Mouse (Mus musculus) v-Abl transformed pro-B cells (cell line): ENCODE data around the gene Foxo6.

ENCODE experiments used
- in situ Hi-C, 2 experiments: fragments of 400-800 bp; cut with MboI; formaldehyde crosslinking; loops; one replicate each; pipeline ENCODE4 v1.15.1; 2025; ENCODE audit not compliant: unreplicated experiment in 2 of 2

Foxo6 gene

DNA sequence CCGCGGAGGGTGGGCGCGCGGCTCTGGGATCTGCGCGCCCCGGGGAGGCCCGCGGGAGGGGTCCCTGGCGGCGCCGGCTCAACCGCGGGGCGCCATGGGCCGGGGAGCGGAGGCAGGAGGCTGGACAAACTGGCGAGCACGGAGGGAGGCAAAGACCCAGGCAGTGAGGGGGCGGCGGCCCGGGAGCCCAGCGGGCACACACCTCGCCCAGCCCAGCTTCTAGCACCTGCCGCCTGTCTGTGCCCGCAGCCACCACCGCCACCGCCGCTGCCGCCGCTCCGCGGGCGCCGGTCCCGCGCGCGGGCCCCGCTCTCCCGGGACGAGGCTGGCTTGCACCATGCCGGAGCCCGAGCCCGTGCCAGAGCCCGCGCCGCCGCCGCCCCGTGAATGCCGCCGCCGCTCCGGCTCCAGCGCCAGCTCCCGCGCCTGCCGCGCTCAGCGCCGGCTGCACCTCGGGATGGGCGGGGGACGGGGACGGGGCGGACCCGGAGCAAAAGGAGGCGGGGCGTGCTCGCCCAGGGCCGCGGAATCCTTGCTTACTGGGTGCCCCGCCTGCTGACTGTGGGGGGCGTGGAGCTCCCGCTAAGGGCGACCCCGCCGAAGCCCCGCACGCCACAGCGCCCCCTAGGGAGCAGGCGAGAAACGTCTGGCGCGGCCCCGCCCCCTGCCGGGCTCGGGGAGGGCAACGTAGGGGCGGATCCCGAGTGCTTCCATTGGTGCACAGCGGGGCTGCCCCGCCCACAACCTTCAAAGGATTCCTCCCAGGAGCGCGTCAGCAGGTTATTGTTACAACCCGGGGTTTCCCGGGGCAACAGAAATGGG lies at the start of gene Foxo6:
Gene Foxo6, minus strand, starts transcription at position 60 of the 822 bp plus-strand sequence.
- in situ Hi-C loops: no loop called here

DNA sequence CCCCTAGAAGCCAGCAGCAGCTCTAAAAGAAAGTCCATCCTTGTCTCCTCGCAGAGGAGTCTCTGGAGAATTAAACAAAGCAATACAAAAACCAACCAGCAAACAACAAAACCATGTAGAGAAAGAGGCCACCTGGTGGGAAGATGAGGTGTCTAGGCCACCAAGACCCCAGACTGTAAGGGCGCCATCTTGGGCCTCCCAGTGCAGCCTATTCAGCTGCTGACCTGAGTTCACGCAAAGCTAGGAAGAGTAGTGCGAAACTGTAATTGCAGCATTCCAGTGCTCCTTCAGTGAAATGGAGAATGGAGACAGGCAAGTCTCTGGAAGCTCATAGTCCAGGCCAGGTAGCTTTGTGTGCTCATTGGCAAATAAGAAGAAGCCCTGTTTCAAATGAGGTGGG lies 47.2 kb upstream of the Foxo6 start:
- in situ Hi-C loops: no loop called here

DNA sequence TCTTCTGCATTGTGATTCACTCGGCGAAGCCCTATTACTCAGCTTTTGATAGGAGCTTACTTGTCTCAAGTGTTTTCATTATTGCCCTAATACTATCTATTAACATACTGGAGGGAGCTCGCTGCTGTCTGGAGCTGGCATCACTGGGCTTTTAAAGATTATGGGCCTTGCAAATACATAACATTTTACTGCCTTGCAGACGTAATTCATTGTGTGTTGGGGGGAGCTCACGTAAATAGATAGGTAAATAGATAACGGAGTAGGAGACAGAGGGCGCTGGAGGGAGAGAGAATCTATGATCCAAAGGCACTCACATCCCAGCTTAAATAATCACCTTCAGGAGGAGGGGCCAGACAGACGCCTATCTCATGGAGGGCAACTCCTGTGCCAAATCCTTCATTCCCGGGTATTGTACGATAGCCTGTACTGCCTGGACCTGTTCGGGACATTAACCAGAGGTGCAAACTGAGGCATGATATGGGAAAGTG lies 45.8 kb upstream of the Foxo6 start:
- in situ Hi-C loops: no loop called here

DNA sequence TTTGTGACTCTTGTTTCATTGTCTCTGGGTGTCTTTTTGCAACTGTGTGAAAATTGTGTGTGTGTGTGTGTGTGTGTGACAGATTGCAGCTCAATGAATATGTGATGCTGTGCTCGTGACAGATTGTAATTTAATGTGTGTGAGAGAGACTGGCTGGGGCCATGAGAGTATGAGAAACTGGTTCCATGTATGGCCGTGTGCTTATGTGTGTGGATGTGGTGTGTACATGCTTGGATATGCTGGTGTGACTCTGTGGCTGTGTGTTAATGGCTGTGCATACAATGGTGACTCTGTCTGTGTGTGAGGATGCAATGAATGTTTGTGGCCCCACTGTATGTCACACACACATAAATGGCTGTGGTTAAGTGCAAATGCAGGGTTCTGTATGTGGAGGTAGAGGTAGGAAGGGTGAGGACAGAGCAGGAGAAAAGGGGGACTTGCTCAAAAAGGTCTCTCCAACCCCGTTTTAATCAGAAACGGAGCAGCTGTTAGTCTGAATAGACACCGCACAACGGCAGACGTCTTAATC lies 45.3 kb upstream of the Foxo6 start:
- in situ Hi-C loops: no loop called here

DNA sequence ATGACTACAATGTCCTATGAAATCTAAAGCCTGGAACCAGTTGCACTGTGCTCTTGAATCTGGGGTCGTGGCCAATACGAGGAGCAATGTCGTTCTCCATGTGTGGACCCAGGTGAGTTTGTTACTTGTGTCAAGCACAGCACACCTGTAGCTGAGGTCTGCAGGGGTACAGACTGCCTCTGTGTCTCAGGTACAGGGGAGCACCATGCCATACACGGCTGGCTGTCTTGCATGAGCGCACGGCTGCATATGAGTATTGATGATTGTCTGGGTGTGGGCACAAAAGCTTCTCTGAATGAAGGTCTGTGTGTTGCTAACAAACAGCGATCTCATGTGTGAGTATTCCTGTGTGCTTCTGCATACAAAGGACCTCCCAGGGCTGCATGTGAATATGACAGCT lies 44.8 kb upstream of the Foxo6 start:
- in situ Hi-C loops: no loop called here

DNA sequence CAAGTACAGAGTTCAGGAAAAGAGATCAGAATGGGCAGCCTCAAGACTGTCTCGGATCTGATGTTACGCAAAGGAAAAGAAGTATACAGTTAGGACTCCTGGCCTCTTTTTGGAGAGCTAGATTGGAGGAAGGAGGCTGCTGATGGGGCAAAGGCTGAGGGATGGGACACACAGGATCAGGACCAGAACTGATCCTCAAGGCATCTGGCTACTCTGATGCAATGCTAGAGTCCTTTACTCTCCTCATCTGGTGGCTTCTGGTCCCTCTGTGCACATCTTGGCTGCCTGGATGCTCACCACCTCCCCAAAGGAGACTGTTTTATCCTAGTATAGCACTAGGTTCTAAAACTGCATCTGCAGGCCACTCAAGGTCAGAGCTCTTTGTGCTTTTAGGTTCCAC lies 44.4 kb upstream of the Foxo6 start:
- in situ Hi-C loops: no loop called here

DNA sequence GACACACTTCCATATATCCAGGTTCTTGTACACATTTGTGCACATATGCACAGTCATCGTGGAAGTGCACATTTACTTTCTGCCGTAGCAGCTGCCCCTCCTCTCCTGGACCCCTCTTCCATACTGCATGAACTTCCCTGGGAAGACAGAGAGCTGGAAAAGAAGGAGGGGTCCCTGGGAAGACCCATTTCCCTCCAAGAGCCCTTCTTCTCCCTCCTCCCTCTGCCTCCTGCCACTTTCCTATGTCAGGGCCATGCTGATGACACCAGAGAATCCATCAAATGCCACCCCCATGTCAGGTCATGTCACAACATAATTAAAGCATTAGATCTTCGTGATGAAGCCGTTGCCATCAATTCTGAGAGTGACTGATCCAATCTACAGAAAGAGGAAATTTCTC lies 38.6 kb upstream of the Foxo6 start:
- in situ Hi-C loops: no loop called here

DNA sequence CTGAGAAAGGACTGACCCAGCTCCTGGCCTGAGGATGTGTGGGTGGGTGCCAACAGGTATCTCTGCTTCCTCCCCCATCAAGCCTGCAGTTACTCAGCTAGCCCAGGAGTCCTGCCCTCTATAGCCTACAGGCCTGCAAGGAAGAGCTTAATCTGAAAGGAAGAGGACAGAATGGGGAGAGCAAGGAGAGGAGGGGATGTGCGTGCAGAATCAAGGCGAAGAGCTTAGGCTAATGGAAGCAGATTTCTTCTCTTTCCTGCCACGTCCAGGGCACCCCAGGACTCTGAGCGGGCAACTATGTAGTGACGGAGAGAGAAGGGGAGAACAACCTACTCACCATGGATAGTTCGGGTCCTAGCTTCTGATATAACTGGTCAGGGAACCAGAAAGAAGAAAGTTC lies 37.9 kb upstream of the Foxo6 start:
- in situ Hi-C loops: no loop called here

DNA sequence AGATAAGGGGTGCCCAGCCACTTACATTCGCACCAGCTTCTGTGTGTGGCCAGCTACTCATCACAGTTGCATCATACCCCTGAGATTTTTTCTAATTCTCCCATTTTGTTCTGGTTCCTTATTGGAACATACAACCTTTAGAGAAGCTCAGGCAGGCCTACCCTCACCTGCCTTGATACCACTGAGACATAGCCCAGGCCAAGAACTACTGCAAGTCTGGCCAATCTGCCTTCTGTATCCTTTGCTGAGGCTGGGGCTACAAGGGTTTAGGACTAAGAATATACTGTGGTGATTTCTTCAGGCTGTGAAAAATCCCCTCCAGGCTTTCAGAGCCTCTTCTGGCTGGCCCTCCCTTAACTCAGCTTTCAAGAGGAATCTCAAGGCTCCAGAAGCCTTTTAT lies 36.7 kb upstream of the Foxo6 start:
- in situ Hi-C loops: loop anchor here (5.0 kb wide), 1 partner anchor 97 kb away; no protein-coding TSS in a partner anchor

DNA sequence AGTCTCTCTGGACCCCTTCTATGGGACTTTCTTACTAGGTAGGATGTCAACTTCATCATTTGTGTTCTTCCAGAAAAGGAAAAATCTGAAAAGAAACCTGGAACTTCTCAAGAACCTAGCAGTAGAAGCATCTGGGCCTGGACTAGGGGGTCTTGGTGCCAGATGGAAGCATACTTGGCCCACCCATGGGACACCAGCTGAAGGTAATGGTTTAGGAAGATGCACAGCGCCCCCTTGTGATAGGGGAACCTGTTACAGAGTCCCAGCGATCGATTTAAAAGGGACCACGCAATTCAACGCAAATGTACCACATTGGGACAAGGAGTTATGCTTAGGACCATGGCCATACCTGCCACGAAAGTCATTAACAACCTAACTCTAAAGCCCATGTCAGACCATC lies 36.0 kb upstream of the Foxo6 start:
- in situ Hi-C loops: loop anchor here (5.0 kb wide), 1 partner anchor 96 kb away; no protein-coding TSS in a partner anchor

DNA sequence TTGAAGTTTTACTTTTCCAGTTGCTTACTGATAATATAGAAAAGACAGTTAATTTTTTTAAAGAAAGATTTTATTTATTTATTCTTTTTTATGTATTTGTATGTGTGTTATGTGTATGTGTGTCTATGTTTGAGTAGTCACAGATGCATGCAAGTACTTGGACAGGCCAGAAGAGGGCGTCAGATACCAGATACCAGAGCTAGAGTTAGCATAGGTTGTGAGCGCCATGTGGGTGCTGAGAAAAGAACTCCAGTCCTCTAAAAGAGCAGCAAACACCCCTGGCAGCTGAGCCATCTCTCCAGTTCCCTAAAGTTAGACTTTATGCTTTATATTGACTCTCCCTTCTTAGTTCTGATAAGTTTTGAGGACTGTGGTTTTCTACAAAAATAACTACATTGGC lies 30.4 kb upstream of the Foxo6 start:
- in situ Hi-C loops: no loop called here

DNA sequence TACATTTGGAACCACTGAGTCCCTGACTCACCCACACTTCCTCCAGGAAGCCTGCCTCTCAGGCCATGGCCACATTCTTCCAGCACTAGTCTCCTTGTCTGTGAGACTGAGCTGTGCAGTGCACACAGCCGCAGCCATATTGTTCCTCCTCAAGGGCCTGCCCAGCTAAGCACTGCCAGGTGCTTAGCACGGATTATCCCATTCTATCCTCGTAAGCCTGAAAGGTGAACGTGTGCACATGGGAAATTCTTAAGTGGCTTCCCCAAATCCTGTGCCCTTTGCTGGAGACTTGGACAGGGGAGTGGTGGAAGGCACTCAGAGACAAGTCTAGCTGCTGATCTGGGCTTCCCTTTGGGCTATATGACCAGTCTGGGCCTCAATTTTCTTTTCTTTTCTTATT lies 29.6 kb upstream of the Foxo6 start:
- in situ Hi-C loops: no loop called here

DNA sequence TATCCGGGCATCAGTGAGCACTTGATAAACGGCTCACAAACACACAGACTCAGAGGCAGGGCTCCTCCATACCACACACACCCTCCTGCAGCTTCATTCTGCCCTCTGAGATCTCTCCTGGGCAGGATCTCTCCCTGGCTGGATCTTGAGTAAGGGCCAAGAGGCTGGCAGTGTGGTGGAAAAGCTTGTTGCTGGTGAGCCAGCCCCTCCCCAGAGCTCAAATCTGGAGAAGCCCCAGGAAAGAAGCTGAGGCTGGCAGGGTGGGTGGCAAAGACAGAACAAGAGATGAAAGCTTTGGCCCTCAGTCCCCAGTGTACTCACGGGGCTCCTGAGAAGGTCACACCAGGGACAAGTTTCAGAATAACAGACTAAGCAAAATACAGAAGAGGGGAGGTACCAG lies 27.4 kb upstream of the Foxo6 start:
- in situ Hi-C loops: no loop called here

DNA sequence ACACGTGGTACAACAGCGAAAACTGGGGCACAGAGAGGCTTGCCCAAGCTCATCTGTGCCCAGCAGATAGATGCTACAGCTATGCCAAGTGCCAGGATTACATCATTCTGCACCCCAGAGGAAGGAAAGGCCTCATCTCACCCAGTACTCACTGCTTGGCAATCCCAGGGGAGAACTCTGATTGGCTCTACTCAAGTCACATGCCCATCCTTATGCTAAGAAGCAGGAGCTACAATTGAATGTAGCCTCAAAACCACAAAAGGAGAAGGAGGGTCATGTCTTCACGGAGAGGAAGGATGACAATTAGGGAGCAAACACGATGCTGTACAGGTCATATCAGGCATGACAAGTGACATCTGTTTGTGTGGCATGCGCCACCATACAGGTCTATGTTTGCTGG lies 26.2 kb upstream of the Foxo6 start:
- in situ Hi-C loops: no loop called here

DNA sequence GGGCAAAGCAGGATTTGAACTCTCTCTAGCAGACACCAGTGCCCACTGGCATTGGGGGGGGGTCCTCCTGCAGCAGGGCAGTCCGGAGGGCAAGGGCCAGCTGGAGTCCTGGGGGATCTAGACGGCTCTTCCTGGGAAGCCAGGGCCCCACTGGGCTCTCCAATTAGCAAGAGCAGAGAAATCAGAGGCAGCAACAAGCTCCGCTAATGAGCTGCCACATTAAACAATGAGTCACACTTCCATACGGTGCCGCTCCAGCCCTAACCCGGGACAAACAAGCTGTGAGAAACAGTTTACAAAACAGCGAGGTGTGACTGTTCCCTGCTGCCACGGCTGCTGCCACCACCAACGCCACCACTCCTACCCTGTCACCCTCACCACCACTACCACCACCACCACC lies 17.4 kb upstream of the Foxo6 start:
- in situ Hi-C loops: no loop called here

DNA sequence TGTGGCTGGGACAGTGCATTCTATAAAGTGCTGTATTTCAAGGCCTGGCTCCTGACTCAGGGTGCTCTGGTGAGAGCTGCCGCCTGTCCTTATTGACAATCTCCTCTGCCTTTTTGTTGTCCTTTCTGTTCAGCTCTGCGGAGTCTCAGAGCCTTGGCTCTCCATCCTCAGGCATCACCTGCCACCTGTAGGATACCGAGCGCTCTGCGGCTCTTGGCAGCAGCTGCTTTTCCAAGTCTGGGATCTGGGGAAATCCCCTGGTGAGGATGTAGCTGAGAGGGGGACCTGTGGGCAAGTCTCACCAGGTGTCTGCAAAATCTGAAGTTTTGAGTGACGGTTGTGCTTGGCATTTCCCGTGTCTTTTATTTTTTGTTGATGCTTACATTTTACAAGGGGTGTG lies 12.1 kb upstream of the Foxo6 start:
- in situ Hi-C loops: no loop called here

DNA sequence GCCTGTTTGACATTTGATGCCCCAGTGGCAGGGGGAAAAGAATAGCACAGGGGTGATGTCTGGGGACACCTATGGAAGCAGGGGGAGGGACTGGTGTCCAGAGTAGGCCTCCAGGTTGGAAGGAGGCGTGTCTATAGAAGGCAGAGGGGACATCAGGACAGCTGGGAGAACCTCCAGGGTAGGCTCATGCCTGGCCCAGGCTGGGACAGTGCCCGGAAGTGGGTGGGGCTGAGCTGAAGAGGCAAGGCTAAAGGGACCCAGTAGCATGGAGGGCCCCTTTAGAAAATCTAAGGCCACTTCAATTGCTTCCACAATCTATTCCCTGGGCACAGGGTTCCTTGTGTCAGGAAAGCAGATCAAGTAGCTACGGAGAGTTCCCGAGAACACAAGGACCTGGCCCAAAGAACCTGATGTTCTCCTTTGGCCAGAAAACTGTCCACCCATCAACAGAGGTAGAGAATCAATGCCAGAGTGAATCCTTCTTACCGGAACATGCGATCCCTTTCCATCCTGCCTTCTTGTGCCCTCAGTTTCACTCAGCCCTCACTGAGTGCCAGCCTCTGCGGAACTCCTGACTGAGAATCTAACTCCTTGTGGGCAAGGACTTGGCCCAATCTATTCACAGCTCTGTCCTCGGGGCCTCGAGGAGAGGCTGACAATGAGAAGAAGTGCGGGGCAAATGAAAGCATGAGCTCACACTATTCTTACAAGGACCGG lies 4.1 kb upstream of the Foxo6 start:
- in situ Hi-C loops: no loop called here

DNA sequence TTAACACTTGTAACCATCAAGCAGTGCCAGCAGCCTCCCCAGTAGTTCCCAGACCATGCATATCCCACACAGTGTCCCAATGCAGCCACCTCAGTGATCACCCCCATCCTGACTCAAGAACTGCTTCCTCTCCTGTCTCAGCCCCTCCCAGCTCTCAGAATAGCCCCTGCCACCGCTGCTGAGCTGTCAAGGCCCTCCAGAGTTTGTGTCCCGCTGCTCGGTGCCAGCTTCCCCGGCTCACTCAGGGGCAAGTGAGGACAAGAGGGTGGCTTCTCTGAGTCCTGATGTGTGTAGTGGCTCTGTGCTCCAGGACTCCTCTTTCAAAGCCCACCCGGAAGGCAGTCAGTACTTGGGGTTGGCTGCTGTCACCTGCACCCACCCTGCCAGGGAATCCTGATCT lies 3.3 kb upstream of the Foxo6 start:
- in situ Hi-C loops: no loop called here

DNA sequence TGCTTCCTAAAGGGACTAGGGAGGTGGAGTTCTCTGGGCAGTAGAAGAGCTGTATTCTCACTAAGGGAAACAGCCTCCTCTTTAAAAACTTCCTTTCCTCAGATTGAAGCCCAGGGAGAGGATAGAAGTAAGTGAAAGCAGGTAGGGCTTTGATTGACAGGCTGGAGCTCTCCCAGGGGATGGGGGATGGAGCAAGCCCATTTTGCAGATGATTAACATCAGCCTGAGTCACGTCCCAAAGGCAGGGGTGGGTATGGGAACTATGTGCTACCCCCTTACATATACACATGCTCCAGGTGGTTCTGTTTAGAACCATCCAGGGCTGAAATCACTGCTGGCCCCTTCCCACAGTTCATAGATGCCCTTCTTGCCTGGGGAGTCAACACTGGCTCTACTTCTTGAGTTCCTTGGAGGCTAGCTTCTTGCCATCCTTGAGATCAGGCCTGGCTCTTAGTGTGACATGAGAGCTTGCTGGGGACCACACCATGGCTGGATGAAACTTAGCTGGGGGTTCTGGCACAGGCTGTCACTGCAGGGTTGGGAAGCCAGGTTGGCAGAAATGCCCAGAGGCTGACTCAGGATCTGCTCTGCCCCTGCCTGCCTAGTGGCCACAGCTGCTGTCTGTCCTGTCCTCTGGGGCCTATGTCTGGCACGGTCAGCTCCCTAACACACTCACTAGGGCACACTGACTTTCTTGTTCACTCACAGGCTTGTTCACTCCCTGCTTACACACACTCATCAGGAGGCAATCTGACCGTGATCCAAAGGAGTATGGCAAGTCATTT lies 2.2 kb upstream of the Foxo6 start:
- in situ Hi-C loops: no loop called here

DNA sequence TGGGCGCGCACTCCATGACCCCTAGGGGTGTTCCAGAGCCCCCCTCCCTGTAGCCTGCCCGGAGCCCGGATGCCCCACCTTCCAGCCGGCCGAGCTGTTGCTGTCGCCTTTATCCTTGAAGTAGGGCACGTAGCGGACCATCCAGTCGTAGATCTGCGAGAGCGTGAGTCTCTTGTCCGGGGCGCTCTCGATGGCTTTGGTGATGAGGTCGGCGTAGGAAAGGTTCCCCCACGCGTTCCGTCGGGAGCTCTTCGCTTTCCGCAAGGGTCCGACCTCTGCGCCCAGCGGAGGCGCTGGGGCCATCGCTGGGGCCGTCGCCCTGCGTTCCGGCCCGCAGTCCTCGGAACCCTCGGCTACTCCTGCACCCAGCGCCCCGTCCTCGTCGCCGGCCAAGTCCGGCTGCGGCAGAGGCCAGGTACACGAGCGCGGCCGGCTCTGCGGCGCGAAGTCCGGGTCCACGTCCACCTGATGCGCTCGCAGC lies 348 bp downstream of the Foxo6 start:
- in situ Hi-C loops: no loop called here

DNA sequence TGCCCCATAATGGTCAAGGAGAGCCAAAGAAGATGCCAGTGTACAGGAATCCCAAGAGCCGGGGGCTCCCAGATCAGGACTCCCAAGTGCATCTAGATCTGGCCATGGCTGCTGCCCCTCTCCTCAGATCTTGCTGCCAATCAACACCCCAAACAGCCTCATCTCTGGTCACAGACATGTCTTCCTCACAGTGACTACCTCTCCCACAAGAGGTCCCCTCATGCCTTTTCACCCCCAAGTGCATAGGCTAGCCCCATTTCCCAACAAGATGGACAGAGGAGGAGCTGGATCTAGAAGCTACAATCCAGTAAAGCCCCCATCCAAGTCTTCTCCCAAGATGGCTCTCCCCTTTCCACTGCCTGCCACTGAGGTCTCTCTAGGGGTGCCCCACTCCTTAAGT lies 1.4 kb downstream of the Foxo6 start:
- in situ Hi-C loops: no loop called here
